Comparison of ENCODE assay signal across 12 mouse cellular contexts in genomic region chr11:109297031-109297430, GRCm38 (mm10). TPM values are rescaled to one million over a fixed set of nuclear protein-coding genes. Genes with fewer than 3 reads are reported as not detected.
DNase-seq lines count a peak whose midpoint lies in the region; ATAC-seq and TF ChIP-seq lines count a peak whose summit lies in the region.
"Had no signal": no experiment of that assay in that cellular context is flagged by ENCODE, and none has a peak within 500 bp of the region (broad histone marks: within the 10 kb centered on the region; RNA-seq: fewer than 3 reads in every experiment).

No protein-coding gene starts in this region.

- no peak for TF ChIP-seq CTCF in lung, embryonic 14.5 days (IDR thresholded peaks at IDR 0.05; ENCODE audit: low read depth)

- H3K4me1 ChIP-seq in lung, embryonic 14.5 days (ENCODE audit: insufficient read depth): no peaks in the 10 kb centered on the region
- peaks cover 9% of the 10 kb centered on the region; the same call in 1 of the 2 replicates for H3K4me1 ChIP-seq in hindbrain, embryonic 14.5 days (replicated peaks; ENCODE audit: control insufficient read depth, insufficient read depth, low read length)
- H3K4me1 ChIP-seq in midbrain, embryonic 11.5 days (ENCODE audit: control insufficient read depth, insufficient read depth, low read length): peaks cover 6% of the 10 kb centered on the region; the same call in 1 of the 2 replicates

- no peaks in the 10 kb centered on the region for H3K9me3 ChIP-seq in lung, embryonic 14.5 days (ENCODE audit: low read depth, low read length)
- H3K9me3 ChIP-seq in hindbrain, embryonic 14.5 days (ENCODE audit: control insufficient read depth, low read length): no peaks in the 10 kb centered on the region
- H3K9me3 ChIP-seq in midbrain, embryonic 11.5 days (ENCODE audit: control insufficient read depth, low read length): no peaks in the 10 kb centered on the region
- H3K9me3 ChIP-seq: stomach, embryonic 15.5 days had no signal

- H3K27me3 ChIP-seq in lung, embryonic 14.5 days (ENCODE audit: insufficient read depth, low read length): no peaks in the 10 kb centered on the region
- H3K27me3 ChIP-seq in hindbrain, embryonic 14.5 days (ENCODE audit: control insufficient read depth, insufficient read depth, low read length): no peaks in the 10 kb centered on the region
- H3K27me3 ChIP-seq in midbrain, embryonic 11.5 days (ENCODE audit: control insufficient read depth, insufficient read depth, low read length): no peaks in the 10 kb centered on the region; the same call in 1 of the 2 replicates
- H3K27me3 ChIP-seq: stomach, embryonic 15.5 days had no signal

- no peak overlapping the region for H3K9ac ChIP-seq in lung, embryonic 14.5 days
- H3K9ac ChIP-seq in hindbrain, embryonic 14.5 days: peak overlapping the region; percentile 58
- H3K9ac ChIP-seq in midbrain, embryonic 11.5 days (ENCODE audit: low read length): no peak overlapping the region
- H3K9ac ChIP-seq: liver, embryonic 14.5 days had no signal

- H3K4me2 ChIP-seq in lung, embryonic 14.5 days: peak overlapping the region; percentile 80
- peak overlapping the region; percentile 72 for H3K4me2 ChIP-seq in hindbrain, embryonic 14.5 days (replicated peaks)
- H3K4me2 ChIP-seq in midbrain, embryonic 11.5 days: peak overlapping the region; percentile 51; the same call in 1 of the 2 replicates

- ATAC-seq in lung, embryonic 14.5 days (ENCODE audit: insufficient read depth): no peak
- ATAC-seq in hindbrain, embryonic 14.5 days (ENCODE audit: low FRiP score): no peak
- no peak for ATAC-seq in midbrain, embryonic 11.5 days (ENCODE audit: low FRiP score)

- H3K36me3 ChIP-seq in lung, embryonic 14.5 days (ENCODE audit: insufficient read depth): no peaks in the 10 kb centered on the region
- no peaks in the 10 kb centered on the region for H3K36me3 ChIP-seq in hindbrain, embryonic 14.5 days (replicated peaks; ENCODE audit: control insufficient read depth, insufficient read depth)
- no peaks in the 10 kb centered on the region for H3K36me3 ChIP-seq in midbrain, embryonic 11.5 days (ENCODE audit: control insufficient read depth, insufficient read depth, low read length)
- H3K36me3 ChIP-seq: stomach, embryonic 15.5 days had no signal

- DNase-seq in lung, embryonic 14.5 days: no peak
- DNase-seq in lung, postnatal 25 days (ENCODE audit: low spot score): no peak
- no peak for DNase-seq in hindbrain, embryonic 14.5 days (ENCODE audit: low spot score)
- no peak for DNase-seq in midbrain, embryonic 11.5 days (ENCODE audit: low spot score, missing footprints)
- DNase-seq in retina, postnatal 7 days (ENCODE audit: low read depth, low spot score): peak; percentile 65
- DNase-seq in natural killer cell, adult 2 months (ENCODE audit: low spot score in 2 of 2): no peak
- no peak for DNase-seq in c-Kit-positive CD71-positive TER-119-positive erythroid progenitor cells, embryonic 14.5 days (ENCODE audit: low spot score)
- DNase-seq: cerebellum, postnatal 25 days; heart, adult 18-20 months; layer of hippocampus, postnatal 36 days had no signal

- 81% methylated on average over 7 of the region's 7 CpGs for WGBS in lung, embryonic 14.5 days
- WGBS in hindbrain, embryonic 14.5 days: 82% methylated on average over 7 of the region's 7 CpGs
- 71% methylated on average over 7 of the region's 7 CpGs for WGBS in midbrain, embryonic 11.5 days

- H3K4me3 ChIP-seq in lung, embryonic 14.5 days (ENCODE audit: low read depth, low read length): no peak overlapping the region
- peak overlapping the region; percentile 41 for H3K4me3 ChIP-seq in hindbrain, embryonic 14.5 days (replicated peaks; ENCODE audit: low read length)
- H3K4me3 ChIP-seq in midbrain, embryonic 11.5 days (ENCODE audit: low read depth, low read length): no peak overlapping the region

- H3K27ac ChIP-seq in lung, embryonic 14.5 days (ENCODE audit: low read depth): no peak overlapping the region
- no peak overlapping the region for H3K27ac ChIP-seq in hindbrain, embryonic 14.5 days
- no peak overlapping the region for H3K27ac ChIP-seq in midbrain, embryonic 11.5 days (ENCODE audit: low read depth, low read length)
- H3K27ac ChIP-seq: liver, embryonic 14.5 days; stomach, embryonic 15.5 days had no signal

RNA-seq across cellular contexts. Expression of gene Rgs9, which starts 0.9 kb away (rescaled TPM):
- 1.4 and 1.5 TPM in 2 replicates for polyA plus RNA-seq in lung, embryonic 14.5 days (2014; fragmentation: Nextera tagmentation; extraction: Ambion mirVana)
- 8.9 and 10.7 TPM in 2 replicates for polyA plus RNA-seq in hindbrain, embryonic 14.5 days (2014; fragmentation: Nextera tagmentation; extraction: Ambion mirVana)
- polyA plus RNA-seq in midbrain, embryonic 11.5 days (2014; fragmentation: Nextera tagmentation; extraction: Ambion mirVana): 1.6 and 1.7 TPM in 2 replicates
